Mouse (Mus musculus) heart, embryonic 13.5 days (tissue): ENCODE data around the gene Atrip. TPM values are rescaled to one million over a fixed set of nuclear protein-coding genes. Genes with fewer than 3 reads are reported as not detected.

ENCODE experiments used
- ATAC-seq: fragments of 200-750 bp; cut with Nextera tagmentation; 2 replicates; pipeline ENCODE4 v1.8.0; 2017; ENCODE audit warnings: moderate TSS enrichment; ENCODE audit not compliant: insufficient number of reproducible peaks, low FRiP score, low TSS enrichment; ENCODE audit errors: extremely low read depth
- H3K27ac ChIP-seq: fragments of 300-500 bp; sonication (generic); replicated peaks from 2 replicates; pipeline ENCODE4 v1.5.1; 2015; ENCODE audit warnings: moderate library complexity, mild to moderate bottlenecking, inconsistent platforms
- H3K27me3 ChIP-seq: fragments of 300-500 bp; sonication (generic); replicated peaks from 2 replicates; pipeline ENCODE4 v1.6.1; 2015; ENCODE audit warnings: mild to moderate bottlenecking, inconsistent platforms
- H3K36me3 ChIP-seq: fragments of 300-500 bp; sonication (generic); 2 replicates; pipeline ENCODE4 v1.6.1; 2015; ENCODE audit warnings: mild to moderate bottlenecking, inconsistent platforms
- H3K4me1 ChIP-seq: fragments of 300-500 bp; sonication (generic); 2 replicates; pipeline ENCODE4 v1.6.1; 2015; ENCODE audit warnings: inconsistent platforms
- H3K4me2 ChIP-seq: fragments of 300-500 bp; sonication (generic); 2 replicates; pipeline ENCODE4 v1.6.1; 2015; ENCODE audit warnings: inconsistent platforms, mild to moderate bottlenecking, moderate library complexity
- H3K4me3 ChIP-seq: fragments of 300-500 bp; sonication (generic); 2 replicates; pipeline ENCODE4 v1.5.1; 2015; ENCODE audit warnings: moderate library complexity, mild to moderate bottlenecking, inconsistent platforms
- H3K9ac ChIP-seq: fragments of 300-500 bp; sonication (generic); 2 replicates; pipeline ENCODE4 v1.6.1; 2015; ENCODE audit warnings: inconsistent platforms, mild to moderate bottlenecking, moderate library complexity
- H3K9me3 ChIP-seq: fragments of 300-500 bp; sonication (generic); 2 replicates; pipeline ENCODE4 v1.6.1; 2016; ENCODE audit warnings: inconsistent platforms
- WGBS: fragments of 180-500 bp; shearing (Covaris S2); methylation state at CpG from one replicate; pipeline ENCODE4 v1.1.7; 2015; ENCODE audit warnings: mixed read lengths; 5-methylcytosine and 5-hydroxymethylcytosine counted together
- polyA plus RNA-seq: library from polyadenylated mRNA; unstranded; fragments of >200 nt; fragmentation: Nextera tagmentation; extraction: Ambion mirVana; gene quantifications from 2 replicates; pipeline ENCODE4 v1.2.1, GENCODE M21; 2015

The Atrip gene
- polyA plus RNA-seq, 1 experiment from 2014 or later = 16.6 TPM

- Histone ChIP-seq H3K4me1 (no peaks in the 10 kb centered on the region), H3K27me3 (no peaks in the 10 kb centered on the region), H3K36me3 (peaks cover 98% of the 10 kb centered on the region), H3K4me3 (no peak overlapping the region), H3K4me2 (no peak overlapping the region), H3K9me3 (no peaks in the 10 kb centered on the region), H3K9ac (no peak overlapping the region), H3K27ac (no peak overlapping the region)
- ATAC-seq = no peak
- 84% methylated on average over 4 of the region's 4 CpGs for WGBS
These were observed 37.2 kb upstream of the Atrip start for GRCm38 (mm10) chr9:109111101-109111500.

GRCm38 (mm10) chr9:109110240-109110639 lies 36.3 kb upstream of the Atrip start:
- no peak overlapping the region for H3K27ac ChIP-seq
- 90% methylated on average over 11 of the region's 11 CpGs for WGBS
- no peak overlapping the region for H3K9ac ChIP-seq
- peaks cover 98% of the 10 kb centered on the region for H3K36me3 ChIP-seq
- peaks cover 2% of the 10 kb centered on the region for H3K4me1 ChIP-seq
- no peak overlapping the region for H3K4me3 ChIP-seq
- no peaks in the 10 kb centered on the region for H3K27me3 ChIP-seq
- H3K9me3 ChIP-seq = no peaks in the 10 kb centered on the region
- ATAC-seq = no peak
- no peak overlapping the region for H3K4me2 ChIP-seq

GRCm38 (mm10) chr9:109107341-109107740 lies 33.4 kb upstream of the Atrip start:
- no peak overlapping the region for H3K9ac ChIP-seq
- peaks cover 27% of the 10 kb centered on the region for H3K4me1 ChIP-seq
- H3K36me3 ChIP-seq = peaks cover 91% of the 10 kb centered on the region
- H3K9me3 ChIP-seq = no peaks in the 10 kb centered on the region
- ATAC-seq = no peak
- H3K4me3 ChIP-seq = no peak overlapping the region
- H3K27me3 ChIP-seq = no peaks in the 10 kb centered on the region
- no peak overlapping the region for H3K27ac ChIP-seq
- WGBS = 77% methylated on average over 5 of the region's 6 CpGs
- H3K4me2 ChIP-seq = no peak overlapping the region

- Histone ChIP-seq H3K9me3 (no peaks in the 10 kb centered on the region), H3K4me2 (no peak overlapping the region), H3K4me1 (peaks cover 32% of the 10 kb centered on the region), H3K27ac (no peak overlapping the region), H3K9ac (no peak overlapping the region), H3K36me3 (peaks cover 85% of the 10 kb centered on the region), H3K27me3 (no peaks in the 10 kb centered on the region), H3K4me3 (no peak overlapping the region)
- no peak for ATAC-seq
- WGBS = 89% methylated on average over 12 of the region's 12 CpGs
These were observed 31.7 kb upstream of the Atrip start for GRCm38 (mm10) chr9:109105648-109106047.

GRCm38 (mm10) chr9:109105011-109105410 lies 31.1 kb upstream of the Atrip start:
- no peaks in the 10 kb centered on the region for H3K9me3 ChIP-seq
- peak overlapping the region; percentile 25; the same call in 1 of the 2 replicates for H3K27ac ChIP-seq
- H3K4me3 ChIP-seq = no peak overlapping the region
- peak overlapping the region; percentile 44 for H3K9ac ChIP-seq
- peaks cover 38% of the 10 kb centered on the region for H3K4me1 ChIP-seq
- no peaks in the 10 kb centered on the region for H3K27me3 ChIP-seq
- 56% methylated on average over 12 of the region's 12 CpGs for WGBS
- no peak; the same call in 1 of the 2 replicates for ATAC-seq
- H3K4me2 ChIP-seq = no peak overlapping the region
- H3K36me3 ChIP-seq = peaks cover 85% of the 10 kb centered on the region

GRCm38 (mm10) chr9:109104083-109104482 lies 30.2 kb upstream of the Atrip start:
- Histone ChIP-seq H3K4me3 (no peak overlapping the region), H3K36me3 (peaks cover 78% of the 10 kb centered on the region), H3K27ac (peak overlapping the region; percentile 25; the same call in 1 of the 2 replicates), H3K27me3 (no peaks in the 10 kb centered on the region), H3K9me3 (no peaks in the 10 kb centered on the region), H3K4me2 (no peak overlapping the region), H3K4me1 (peaks cover 47% of the 10 kb centered on the region), H3K9ac (0 out of 2 replicates have a peak overlapping the region, but pooled peaks have one; percentile 44)
- no peak for ATAC-seq
- 91% methylated on average over 9 of the region's 9 CpGs for WGBS

GRCm38 (mm10) chr9:109103250-109103649 lies 29.3 kb upstream of the Atrip start:
- no peak overlapping the region for H3K27ac ChIP-seq

GRCm38 (mm10) chr9:109102541-109102940 lies 28.6 kb upstream of the Atrip start:
- Histone ChIP-seq H3K4me2 (no peak overlapping the region), H3K27ac (no peak overlapping the region), H3K9ac (no peak overlapping the region), H3K9me3 (no peaks in the 10 kb centered on the region), H3K4me1 (peaks cover 63% of the 10 kb centered on the region), H3K4me3 (no peak overlapping the region), H3K36me3 (peaks cover 63% of the 10 kb centered on the region), H3K27me3 (no peaks in the 10 kb centered on the region)
- no peak for ATAC-seq
- 79% methylated on average over 3 of the region's 3 CpGs for WGBS

More at GRCm38 (mm10) chr9:109103250-109103649, 29.3 kb upstream of the Atrip start:
- Histone ChIP-seq H3K9me3 (no peaks in the 10 kb centered on the region), H3K27me3 (no peaks in the 10 kb centered on the region), H3K4me3 (no peak overlapping the region), H3K36me3 (peaks cover 70% of the 10 kb centered on the region), H3K4me1 (peaks cover 56% of the 10 kb centered on the region), H3K9ac (no peak overlapping the region), H3K4me2 (no peak overlapping the region)
- no peak for ATAC-seq
- WGBS = 61% methylated on average over 7 of the region's 7 CpGs

- no peak overlapping the region for H3K27ac ChIP-seq
- ATAC-seq = no peak
- 87% methylated on average over 5 of the region's 5 CpGs for WGBS
- peaks cover 68% of the 10 kb centered on the region for H3K4me1 ChIP-seq
- no peak overlapping the region for H3K9ac ChIP-seq
- H3K4me3 ChIP-seq = no peak overlapping the region
- no peak overlapping the region for H3K4me2 ChIP-seq
- H3K36me3 ChIP-seq = peaks cover 59% of the 10 kb centered on the region
- no peaks in the 10 kb centered on the region for H3K9me3 ChIP-seq
- no peaks in the 10 kb centered on the region for H3K27me3 ChIP-seq
These were observed 28.1 kb upstream of the Atrip start for GRCm38 (mm10) chr9:109101933-109102445.

- H3K4me3 ChIP-seq = no peak overlapping the region
- H3K27me3 ChIP-seq = no peaks in the 10 kb centered on the region
- H3K36me3 ChIP-seq = peaks cover 44% of the 10 kb centered on the region
- H3K27ac ChIP-seq = 0 out of 2 replicates have a peak overlapping the region, but pooled peaks have one; percentile 95
- H3K9ac ChIP-seq = no peak overlapping the region
- H3K4me1 ChIP-seq = peaks cover 78% of the 10 kb centered on the region
- no peak overlapping the region for H3K4me2 ChIP-seq
- no peak for ATAC-seq
- 79% methylated on average over 20 of the region's 20 CpGs for WGBS
- no peaks in the 10 kb centered on the region for H3K9me3 ChIP-seq
These were observed 26.5 kb upstream of the Atrip start for GRCm38 (mm10) chr9:109100307-109100928.

GRCm38 (mm10) chr9:109098969-109099368 lies 25.0 kb upstream of the Atrip start:
- Histone ChIP-seq H3K4me1 (peaks cover 74% of the 10 kb centered on the region), H3K27ac (peak overlapping the region; percentile 95), H3K4me2 (peak overlapping the region; percentile 85), H3K27me3 (no peaks in the 10 kb centered on the region), H3K9me3 (no peaks in the 10 kb centered on the region), H3K9ac (peak overlapping the region; percentile 89), H3K36me3 (peaks cover 31% of the 10 kb centered on the region), H3K4me3 (peak overlapping the region; percentile 63)
- ATAC-seq = peak; percentile 60
- WGBS = 4% methylated on average over 5 of the region's 6 CpGs

GRCm38 (mm10) chr9:109098366-109098765 lies 24.4 kb upstream of the Atrip start:
- no peaks in the 10 kb centered on the region for H3K27me3 ChIP-seq
- peak overlapping the region; percentile 63 for H3K4me3 ChIP-seq
- peaks cover 26% of the 10 kb centered on the region for H3K36me3 ChIP-seq
- 76% methylated on average over 8 of the region's 8 CpGs for WGBS
- no peak for ATAC-seq
- peak overlapping the region; percentile 89 for H3K9ac ChIP-seq
- peaks cover 78% of the 10 kb centered on the region for H3K4me1 ChIP-seq
- peak overlapping the region; percentile 85 for H3K4me2 ChIP-seq
- H3K9me3 ChIP-seq = no peaks in the 10 kb centered on the region
- H3K27ac ChIP-seq = peak overlapping the region; percentile 95
